Mouse (Mus musculus) cortical plate, adult 2 months (tissue): Measurements from ENCODE around the gene Slc5a6.
"Not testable (repeated sequence)": the region's sequence is repeated elsewhere in the genome, so short reads cannot be mapped to it uniquely, and the experiment has no call there.

Experiments used
- CTCF ChIP-seq: fragments of 200-500 bp; IDR thresholded peaks from 2 replicates; pipeline ENCODE4 v1.5.1; 2011; ENCODE audit warnings: mild to moderate bottlenecking, control low read depth, low read length; ENCODE audit not compliant: insufficient read depth; ENCODE audit errors: extremely low read depth
- POLR2A ChIP-seq: fragments of 200-500 bp; IDR thresholded peaks from 2 replicates; pipeline ENCODE4 v1.6.1; 2011; ENCODE audit warnings: mild to moderate bottlenecking, low read length, control low read depth; ENCODE audit not compliant: insufficient read depth; ENCODE audit errors: extremely low read depth

GRCm38 (mm10) chr5:31036556-31036955 lies 12.2 kb downstream of the Slc5a6 start:
- TF ChIP-seq CTCF, POLR2A: not testable (repeated sequence)
